Mouse (Mus musculus) thymus, adult 2 months (tissue): ENCODE data around the gene Fam155a. TPM values are rescaled to one million over a fixed set of nuclear protein-coding genes. Genes with fewer than 3 reads are reported as not detected.
A peak's percentile ranks its signal among the peaks of the same experiment; 100 is the strongest.

Source experiments
- DNase-seq: peaks from one replicate; pipeline ENCODE4 v3.0.0; 2021
- H3K27ac ChIP-seq: fragments of 200-500 bp; 2 replicates; pipeline ENCODE4 v1.5.1; 2012; ENCODE audit warnings: low read length, control low read depth; ENCODE audit not compliant: control insufficient read depth, insufficient read depth
- H3K27me3 ChIP-seq: fragments of 200-500 bp; 2 replicates; pipeline ENCODE4 v1.6.1; 2012; ENCODE audit warnings: mild to moderate bottlenecking, low read length, moderate library complexity, mixed read lengths; ENCODE audit not compliant: control insufficient read depth, insufficient read depth
- H3K36me3 ChIP-seq: fragments of 200-500 bp; 2 replicates; pipeline ENCODE4 v1.6.1; 2012; ENCODE audit warnings: mild to moderate bottlenecking, low read length, moderate library complexity; ENCODE audit not compliant: control insufficient read depth, insufficient read depth
- H3K4me1 ChIP-seq: fragments of 200-500 bp; replicated peaks from 2 replicates; pipeline ENCODE4 v1.6.1; 2012; ENCODE audit warnings: low read length; ENCODE audit not compliant: control insufficient read depth, insufficient read depth
- H3K4me3 ChIP-seq: fragments of 200-500 bp; 2 replicates; pipeline ENCODE4 v1.5.1; 2012; ENCODE audit warnings: mild to moderate bottlenecking, low read length, control low read depth, moderate library complexity; ENCODE audit not compliant: control insufficient read depth, insufficient read depth
- CTCF ChIP-seq: fragments of 200-500 bp; IDR thresholded peaks from 2 replicates; pipeline ENCODE4 v1.5.1; 2012; ENCODE audit warnings: mild to moderate bottlenecking, control low read depth, low read length, moderate library complexity, borderline replicate concordance; ENCODE audit not compliant: control insufficient read depth, poor library complexity, insufficient read depth; ENCODE audit errors: extremely low read depth
- POLR2A ChIP-seq: fragments of 200-500 bp; IDR thresholded peaks from 2 replicates; pipeline ENCODE4 v1.6.1; 2012; ENCODE audit warnings: mild to moderate bottlenecking, low read length, control low read depth, moderate library complexity; ENCODE audit not compliant: control insufficient read depth, poor library complexity, insufficient read depth; ENCODE audit errors: extremely low read depth
- WGBS: fragments of 180-500 bp; shearing (Covaris S2); methylation state at CpG from one replicate; pipeline ENCODE4 v1.1.7; 2018; 5-methylcytosine and 5-hydroxymethylcytosine counted together
- polyA plus RNA-seq: library from polyadenylated mRNA; depleted of rRNA; stranded (reverse); fragments of >200 nt; gene quantifications from 2 replicates; pipeline ENCODE4 v1.2.3, GENCODE M21; 2012

Gene Fam155a
- polyA plus RNA-seq, 1 experiment = 0.09 TPM

DNA sequence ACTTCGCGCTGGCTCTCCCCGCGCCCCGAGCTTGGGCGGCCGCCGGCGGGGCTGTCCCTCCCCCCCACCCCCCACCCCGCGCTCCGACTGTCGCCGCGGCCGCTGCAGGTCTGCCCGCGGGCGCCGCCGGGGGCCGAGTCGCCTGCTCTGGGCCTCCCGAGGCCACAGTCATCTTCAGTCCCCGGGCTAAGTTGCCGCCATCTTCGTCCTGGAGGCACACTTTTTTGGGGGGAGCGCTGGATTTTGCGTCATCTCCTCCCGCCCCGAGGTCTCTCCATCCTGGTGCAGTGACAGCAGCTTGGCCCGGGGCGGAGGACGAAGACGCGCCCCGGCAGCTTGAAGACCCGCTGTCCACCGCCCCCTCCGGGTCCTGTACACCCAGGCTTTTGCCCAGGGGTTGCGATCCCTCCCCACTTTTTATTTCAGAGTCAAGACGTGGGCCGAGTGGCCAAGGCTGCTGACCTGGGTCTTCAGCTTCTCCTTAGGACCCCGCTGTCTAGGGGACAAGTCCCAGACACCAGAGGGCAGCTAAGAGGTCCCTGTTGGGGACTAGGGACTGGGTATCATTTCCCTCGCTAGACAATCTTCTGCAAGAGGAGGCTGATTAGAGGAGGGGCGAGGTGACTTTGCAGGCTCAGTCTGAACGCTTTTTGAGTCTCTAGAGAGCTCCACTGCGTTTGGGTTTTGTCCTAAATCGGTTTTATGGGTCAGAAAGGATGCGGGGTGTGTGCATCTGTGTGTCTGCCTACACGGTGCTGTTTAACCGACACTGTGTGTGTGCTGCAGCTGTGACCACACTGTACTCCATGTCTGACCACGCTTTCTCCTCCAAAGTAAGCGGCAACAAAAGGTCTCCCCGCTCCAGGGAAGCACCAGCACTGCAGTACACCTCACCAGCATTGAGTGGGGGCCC is 901 bp upstream of the Fam155a start:
- Histone ChIP-seq H3K36me3 (no peaks in the 10 kb centered on the region), H3K4me1 (no peaks in the 10 kb centered on the region), H3K4me3 (no peak overlapping the region), H3K27ac (no peak overlapping the region), H3K27me3 (peaks cover 6% of the 10 kb centered on the region)
- TF ChIP-seq CTCF = no peak
- no peak for TF ChIP-seq POLR2A
- 3% methylated on average over 55 of the region's 55 CpGs for WGBS
- no peak for DNase-seq

DNA sequence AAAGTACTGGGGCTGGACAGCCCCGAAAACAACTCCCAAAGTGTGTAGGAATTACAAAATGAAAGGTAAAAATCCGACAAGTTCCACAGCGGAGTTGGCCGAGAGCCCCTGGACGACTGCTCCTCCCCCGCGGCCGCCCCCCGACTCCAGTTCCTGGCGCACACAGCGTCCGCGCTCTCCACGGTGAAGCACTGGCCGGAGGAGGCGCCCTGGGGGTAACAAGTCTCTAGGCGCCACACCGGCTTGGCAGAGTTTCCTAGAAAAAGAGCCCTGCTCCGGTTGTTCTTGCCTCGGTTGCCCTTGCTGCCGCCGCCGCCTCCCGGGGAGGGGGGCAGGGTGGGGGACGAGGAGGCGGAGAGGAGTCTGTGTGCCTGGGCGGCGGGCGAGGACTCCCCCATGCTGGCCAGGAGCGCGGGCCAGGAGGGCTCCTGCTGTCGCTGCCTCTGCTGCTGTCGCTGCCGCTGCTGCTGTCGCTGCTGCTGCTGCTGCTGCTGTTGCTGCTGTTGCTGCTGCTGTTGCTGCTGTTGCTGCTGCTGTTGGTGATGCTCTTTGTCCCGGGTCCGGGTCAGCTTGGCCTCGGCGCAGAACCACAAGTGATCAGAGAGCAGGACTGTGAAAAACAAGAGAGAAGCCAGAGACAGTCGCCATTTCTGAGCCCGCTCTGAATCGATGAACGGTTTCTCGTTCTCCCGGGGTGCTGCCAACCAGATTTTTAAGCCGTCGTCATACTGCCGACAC is 531 bp downstream of the Fam155a start:
- no peaks in the 10 kb centered on the region for H3K4me1 ChIP-seq
- H3K27me3 ChIP-seq = peaks cover 6% of the 10 kb centered on the region
- TF ChIP-seq POLR2A (no peak), CTCF (no peak)
- H3K27ac ChIP-seq = no peak overlapping the region
- 6% methylated on average over 48 of the region's 48 CpGs for WGBS
- no peak overlapping the region for H3K4me3 ChIP-seq
- H3K36me3 ChIP-seq = no peaks in the 10 kb centered on the region
- DNase-seq = no peak

DNA sequence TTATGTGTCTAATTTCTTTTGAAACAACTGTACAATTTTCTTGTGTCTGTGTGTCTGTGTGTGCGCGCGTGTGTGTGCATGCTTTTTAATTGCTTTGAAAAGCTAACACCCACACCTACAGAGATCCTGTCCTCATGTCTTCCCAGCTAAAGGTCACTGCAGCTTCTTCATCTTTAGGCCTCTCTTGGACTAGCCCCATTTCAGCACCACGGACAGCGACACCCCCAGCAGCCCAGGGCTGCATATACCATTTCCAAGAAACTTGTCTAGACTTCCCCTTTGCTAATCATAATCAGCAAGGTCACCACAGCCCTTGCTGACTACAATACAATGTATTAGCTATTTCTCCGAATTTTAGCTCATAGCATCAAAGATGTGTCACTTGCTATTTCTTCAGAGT is 1.9 kb downstream of the Fam155a start:
- Histone ChIP-seq H3K36me3 (no peaks in the 10 kb centered on the region), H3K4me3 (no peak overlapping the region), H3K27me3 (peaks cover 6% of the 10 kb centered on the region), H3K4me1 (no peaks in the 10 kb centered on the region), H3K27ac (no peak overlapping the region)
- peak; percentile 9 for DNase-seq
- 28% methylated on average over 6 of the region's 6 CpGs for WGBS
- TF ChIP-seq CTCF (no peak), POLR2A (no peak)

DNA sequence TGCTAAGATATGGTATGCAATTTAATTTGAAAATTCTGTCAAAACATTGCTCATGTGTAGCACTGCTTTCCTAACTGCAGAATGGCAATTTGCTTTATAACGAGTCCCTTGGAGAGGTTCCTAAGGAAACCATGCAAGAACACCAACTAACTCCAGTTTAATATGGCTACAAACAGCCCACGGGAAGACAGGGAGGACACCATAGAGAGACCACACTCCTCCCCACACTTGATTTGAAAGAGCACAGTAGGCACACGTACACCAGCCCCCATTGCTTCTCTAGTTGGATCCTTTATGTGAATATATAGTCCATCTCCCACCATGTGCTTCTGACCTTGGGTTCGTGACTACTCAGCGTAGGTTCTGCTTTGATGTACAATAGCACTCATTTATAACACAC is 35.8 kb downstream of the Fam155a start:
- Histone ChIP-seq H3K4me1 (no peaks in the 10 kb centered on the region), H3K36me3 (no peaks in the 10 kb centered on the region), H3K27me3 (no peaks in the 10 kb centered on the region), H3K27ac (no peak overlapping the region), H3K4me3 (no peak overlapping the region)
- DNase-seq = no peak
- no peak for TF ChIP-seq CTCF
- TF ChIP-seq POLR2A = no peak
- WGBS = 91% methylated on average over 5 of the region's 5 CpGs

DNA sequence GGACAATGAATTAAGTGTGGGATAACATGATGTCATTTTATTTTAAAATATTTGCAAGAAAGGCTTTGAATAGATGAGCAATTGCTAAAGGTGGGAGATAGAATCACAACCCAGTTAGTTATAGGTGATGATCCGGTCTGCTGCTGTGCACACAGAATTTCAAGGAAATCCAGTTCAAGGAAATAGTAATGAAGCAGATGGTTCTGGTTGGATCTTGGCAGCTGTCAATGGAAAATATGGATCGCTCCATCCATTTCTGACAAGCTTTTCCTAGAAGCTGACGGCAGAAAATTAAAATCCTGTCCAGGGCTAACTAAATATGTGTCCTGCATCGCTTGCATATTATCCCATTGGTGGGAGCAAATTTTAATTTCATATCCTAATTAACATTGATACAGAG is 61.2 kb downstream of the Fam155a start:
- TF ChIP-seq CTCF (no peak), POLR2A (no peak)
- 95% methylated on average over 4 of the region's 4 CpGs for WGBS
- DNase-seq = no peak
- no peaks in the 10 kb centered on the region for H3K4me1 ChIP-seq
- H3K36me3 ChIP-seq = no peaks in the 10 kb centered on the region
- no peaks in the 10 kb centered on the region for H3K27me3 ChIP-seq
- no peak overlapping the region for H3K27ac ChIP-seq
- H3K4me3 ChIP-seq = no peak overlapping the region

DNA sequence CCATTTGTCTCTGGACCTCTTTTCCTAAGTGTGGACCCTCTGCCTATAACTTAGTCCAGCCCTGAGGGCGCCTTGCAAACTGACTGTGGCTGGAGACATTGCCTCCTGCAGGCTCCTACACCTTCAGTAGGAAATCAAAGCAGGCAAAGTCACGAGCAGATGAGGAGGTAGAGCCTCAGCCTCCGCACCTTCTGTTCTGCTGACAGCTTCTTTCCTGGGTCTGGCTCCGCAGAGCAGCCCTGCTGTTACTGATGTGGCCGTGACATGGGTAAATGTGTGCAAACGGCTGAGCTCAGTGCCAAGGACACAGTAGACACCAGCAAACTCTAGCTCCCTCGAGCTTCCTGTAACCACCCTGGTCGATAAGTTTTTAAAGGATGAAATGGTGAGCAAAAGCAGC is 63.5 kb downstream of the Fam155a start:
- DNase-seq = no peak
- Histone ChIP-seq H3K27ac (no peak overlapping the region), H3K4me3 (no peak overlapping the region), H3K27me3 (no peaks in the 10 kb centered on the region), H3K4me1 (no peaks in the 10 kb centered on the region), H3K36me3 (no peaks in the 10 kb centered on the region)
- TF ChIP-seq POLR2A (no peak), CTCF (no peak)
- WGBS = 85% methylated on average over 8 of the region's 8 CpGs
